In genomic region chr2:126593831-126594610, GRCm38 (mm10) we compare ENCODE assay signal across 8 mouse cellular contexts. TPM values are rescaled to one million over a fixed set of nuclear protein-coding genes. Genes with fewer than 3 reads are reported as not detected.
A peak's percentile ranks its signal among the peaks of the same experiment; 100 is the strongest.
DNase-seq lines count a peak whose midpoint lies in the region; ATAC-seq and TF ChIP-seq lines count a peak whose summit lies in the region.

No protein-coding gene starts in this region.

- peak overlapping the region; percentile 66 for H3K4me2 ChIP-seq in heart, postnatal 0 days (ENCODE audit: low read depth, low read length)
- H3K4me2 ChIP-seq in lung, postnatal 0 days (replicated peaks; ENCODE audit: low read depth, low read length) = peak overlapping the region; percentile 59

- peaks cover 14% of the 10 kb centered on the region for H3K4me1 ChIP-seq in G1E (ENCODE audit: insufficient read depth, low read depth, low read length)
- 0 out of 2 replicates have a peak, but pooled peaks cover 6% of the 10 kb centered on the region for H3K4me1 ChIP-seq in forebrain, embryonic 10.5 days
- H3K4me1 ChIP-seq in heart, postnatal 0 days (ENCODE audit: control insufficient read depth, insufficient read depth) = no peaks in the 10 kb centered on the region
- no peaks in the 10 kb centered on the region for H3K4me1 ChIP-seq in lung, postnatal 0 days (ENCODE audit: insufficient read depth, low read depth, low read length)

- 30% methylated on average over 26 of the region's 26 CpGs for whole genome bisulfite sequencing in forebrain, embryonic 10.5 days
- WGBS in heart, postnatal 0 days = 18% methylated on average over 26 of the region's 26 CpGs
- WGBS in lung, postnatal 0 days = 26% methylated on average over 26 of the region's 26 CpGs

- no peak for TF ChIP-seq EP300 in heart, postnatal 0 days (IDR thresholded peaks at IDR 0.05; ENCODE audit: low read depth)
- no peak for TF ChIP-seq EP300 in lung, postnatal 0 days (IDR thresholded peaks at IDR 0.05)

- H3K9me3 ChIP-seq in G1E (replicated peaks) = no peaks in the 10 kb centered on the region
- H3K9me3 ChIP-seq in forebrain, embryonic 10.5 days = no peaks in the 10 kb centered on the region
- H3K9me3 ChIP-seq in heart, postnatal 0 days (replicated peaks; ENCODE audit: control insufficient read depth, low read length) = no peaks in the 10 kb centered on the region
- H3K9me3 ChIP-seq in lung, postnatal 0 days (ENCODE audit: low read length) = no peaks in the 10 kb centered on the region

- no peak overlapping the region for H3K4me3 ChIP-seq in G1E (ENCODE audit: low read depth, low read length)
- peak overlapping the region; percentile 42 for H3K4me3 ChIP-seq in forebrain, embryonic 10.5 days
- peak overlapping the region; percentile 40 for H3K4me3 ChIP-seq in heart, postnatal 0 days (ENCODE audit: low read depth, low read length)
- peak overlapping the region; percentile 43 for H3K4me3 ChIP-seq in layer of hippocampus, adult 2 months
- H3K4me3 ChIP-seq in lung, postnatal 0 days (ENCODE audit: low read depth, low read length) = peak overlapping the region; percentile 37

- H3K36me3 ChIP-seq in G1E (replicated peaks) = no peaks in the 10 kb centered on the region
- H3K36me3 ChIP-seq in forebrain, embryonic 10.5 days (replicated peaks) = no peaks in the 10 kb centered on the region
- H3K36me3 ChIP-seq in heart, postnatal 0 days (replicated peaks; ENCODE audit: control insufficient read depth, insufficient read depth, low read length) = no peaks in the 10 kb centered on the region
- H3K36me3 ChIP-seq in lung, postnatal 0 days (ENCODE audit: insufficient read depth, low read length) = no peaks in the 10 kb centered on the region

- peak overlapping the region; percentile 37 for H3K9ac ChIP-seq in heart, postnatal 0 days (replicated peaks; ENCODE audit: low read depth, low read length)
- 0 out of 2 replicates have a peak overlapping the region, but pooled peaks have one; percentile 29 for H3K9ac ChIP-seq in lung, postnatal 0 days (replicated peaks; ENCODE audit: low read depth)

- H3K27ac ChIP-seq in forebrain, embryonic 10.5 days = peak overlapping the region; percentile 53
- no peak overlapping the region for H3K27ac ChIP-seq in heart, postnatal 0 days (ENCODE audit: low read depth)
- H3K27ac ChIP-seq in layer of hippocampus, adult 2 months = peak overlapping the region; percentile 48; the same call in 1 of the 2 replicates
- no peak overlapping the region for H3K27ac ChIP-seq in lung, postnatal 0 days (ENCODE audit: low read length)

- TF ChIP-seq CTCF in G1E (IDR thresholded peaks at IDR 0.05; ENCODE audit: low read depth, low read length) = peak; percentile 68
- peak; percentile 86 for TF ChIP-seq CTCF in heart, postnatal 0 days (IDR thresholded peaks at IDR 0.05; ENCODE audit: low read depth)
- peak; percentile 91 for TF ChIP-seq CTCF in layer of hippocampus, adult 2 months (conservative IDR thresholded peaks at IDR 0.05)
- peak; percentile 94 for TF ChIP-seq CTCF in lung, postnatal 0 days (IDR thresholded peaks at IDR 0.05)

- ATAC-seq in G1E (ENCODE audit: extremely low read depth, insufficient number of reproducible peaks, low FRiP score, poor library complexity, severe bottlenecking) = no peak
- peak; percentile 69 for ATAC-seq in heart, postnatal 0 days (ENCODE audit: insufficient read depth, low read depth)
- peak; percentile 59 for ATAC-seq in lung, postnatal 0 days

- peaks cover 16% of the 10 kb centered on the region for H3K27me3 ChIP-seq in G1E (ENCODE audit: insufficient read depth, low read length)
- H3K27me3 ChIP-seq in forebrain, embryonic 10.5 days (ENCODE audit: poor library complexity, severe bottlenecking) = peaks cover 10% of the 10 kb centered on the region; the same call in 1 of the 2 replicates
- H3K27me3 ChIP-seq in heart, postnatal 0 days (ENCODE audit: control insufficient read depth, insufficient read depth, low read length) = no peaks in the 10 kb centered on the region
- H3K27me3 ChIP-seq in lung, postnatal 0 days (replicated peaks; ENCODE audit: insufficient read depth, low read length) = no peaks in the 10 kb centered on the region

- peak; percentile 24 for DNase-seq in G1E (ENCODE audit: low spot score)
- DNase-seq in c-Kit-positive CD71-negative TER-119-negative erythroid progenitor cells, embryonic 14.5 days (ENCODE audit: low read depth) = peak; percentile 77
- DNase-seq in forebrain, embryonic 10.5 days (ENCODE audit: extremely low spot score, low spot score) = peak; percentile 66
- DNase-seq in heart, postnatal 0 days (ENCODE audit: low spot score) = peak; percentile 73
- DNase-seq in layer of hippocampus, adult 2 months (ENCODE audit: low spot score in 2 of 2) = peak; percentile 47 to 80
- DNase-seq in lung, postnatal 0 days (ENCODE audit: low spot score) = peak; percentile 86
- DNase-seq in retina, embryonic 14.5 days (ENCODE audit: low spot score) = peak; percentile 82
- DNase-seq in urinary bladder, adult 2 months (ENCODE audit: low spot score) = peak; percentile 62

RNA-seq across cellular contexts. Expression of gene Hdc, which starts 25.1 kb away (rescaled TPM):
- total RNA-seq in G1E (2014; fragmentation: Nextera tagmentation) = 17.9 and 21.5 TPM in 2 replicates
- total RNA-seq in G1E (2017) = 42.0 and 49.8 TPM in 2 replicates
- 2.1 and 2.6 TPM in 2 replicates for polyA plus RNA-seq in G1E (2012)
- polyA plus RNA-seq in forebrain, embryonic 10.5 days (2016; fragmentation: Nextera tagmentation; extraction: Ambion mirVana) = 0.31 and 0.42 TPM in 2 replicates
- total RNA-seq in heart, postnatal 0 days (2014; rRNA removed; ENCODE audit: low replicate concordance) = 11.2 and 14.0 TPM in 2 replicates
- polyA plus RNA-seq in heart, postnatal 0 days (2015; fragmentation: Nextera tagmentation; extraction: Ambion mirVana) = 7.2 and 8.4 TPM in 2 replicates
- total RNA-seq in layer of hippocampus, adult 2 months (2021) = 1 to 10 TPM; 1.1 TPM
- 35.2 and 41.5 TPM in 2 replicates for polyA plus RNA-seq in lung, postnatal 0 days (2015; fragmentation: Nextera tagmentation; extraction: Ambion mirVana)
- polyA plus RNA-seq in urinary bladder, adult 2 months (2012; rRNA removed) = 0.58 and 0.71 TPM in 2 replicates

RNA-seq across cellular contexts. Expression of gene Slc27a2, which starts 41.8 kb away (rescaled TPM):
- total RNA-seq in G1E (2014; fragmentation: Nextera tagmentation) (not detected in 2 replicates), G1E (2017) (0.27 TPM in 1 of 2 replicates, not detected in the other)
- polyA plus RNA-seq in G1E (2012) = not detected in 2 replicates
- polyA plus RNA-seq in forebrain, embryonic 10.5 days (2016; fragmentation: Nextera tagmentation; extraction: Ambion mirVana) = 3.1 TPM in 2 replicates
- not detected in 2 replicates for total RNA-seq in heart, postnatal 0 days (2014; rRNA removed; ENCODE audit: low replicate concordance)
- 0.14 and 0.34 TPM in 2 replicates for polyA plus RNA-seq in heart, postnatal 0 days (2015; fragmentation: Nextera tagmentation; extraction: Ambion mirVana)
- total RNA-seq in layer of hippocampus, adult 2 months (2021) = 10 to 100 TPM; 15.3 to 15.9 TPM
- polyA plus RNA-seq in lung, postnatal 0 days (2015; fragmentation: Nextera tagmentation; extraction: Ambion mirVana) = 1.0 and 1.2 TPM in 2 replicates
- 0.04 and 0.06 TPM in 2 replicates for polyA plus RNA-seq in urinary bladder, adult 2 months (2012; rRNA removed)

Comparison
In these comparisons a context has a peak if more than half of its experiments do, and no peak if none do; other contexts are left out.
1. DNase-seq: peak in every context shown above with its lines; median percentile 86 in lung, postnatal 0 days; 82 in retina, embryonic 14.5 days; 77 in c-Kit-positive CD71-negative TER-119-negative erythroid progenitor cells, embryonic 14.5 days; 73 in heart, postnatal 0 days; 66 in forebrain, embryonic 10.5 days; 64 in layer of hippocampus, adult 2 months; 62 in urinary bladder, adult 2 months; 24 in G1E.
2. H3K27ac ChIP-seq: peak in forebrain, embryonic 10.5 days (single experiment) and layer of hippocampus, adult 2 months (single experiment); none in heart, postnatal 0 days (single experiment) and lung, postnatal 0 days (single experiment).
3. Peak in every context shown above with its lines, with median percentiles within 50 percentile points of each other: CTCF ChIP-seq.